Mouse (Mus musculus) cortical plate, adult 2 months (tissue): ENCODE measurements around the gene Eme2.

Experiments
- CTCF ChIP-seq: fragments of 200-500 bp; IDR thresholded peaks from 2 replicates; pipeline ENCODE4 v1.5.1; 2011; ENCODE audit warnings: mild to moderate bottlenecking, control low read depth, low read length; ENCODE audit not compliant: insufficient read depth; ENCODE audit errors: extremely low read depth
- POLR2A ChIP-seq: fragments of 200-500 bp; IDR thresholded peaks from 2 replicates; pipeline ENCODE4 v1.6.1; 2011; ENCODE audit warnings: mild to moderate bottlenecking, low read length, control low read depth; ENCODE audit not compliant: insufficient read depth; ENCODE audit errors: extremely low read depth

DNA sequence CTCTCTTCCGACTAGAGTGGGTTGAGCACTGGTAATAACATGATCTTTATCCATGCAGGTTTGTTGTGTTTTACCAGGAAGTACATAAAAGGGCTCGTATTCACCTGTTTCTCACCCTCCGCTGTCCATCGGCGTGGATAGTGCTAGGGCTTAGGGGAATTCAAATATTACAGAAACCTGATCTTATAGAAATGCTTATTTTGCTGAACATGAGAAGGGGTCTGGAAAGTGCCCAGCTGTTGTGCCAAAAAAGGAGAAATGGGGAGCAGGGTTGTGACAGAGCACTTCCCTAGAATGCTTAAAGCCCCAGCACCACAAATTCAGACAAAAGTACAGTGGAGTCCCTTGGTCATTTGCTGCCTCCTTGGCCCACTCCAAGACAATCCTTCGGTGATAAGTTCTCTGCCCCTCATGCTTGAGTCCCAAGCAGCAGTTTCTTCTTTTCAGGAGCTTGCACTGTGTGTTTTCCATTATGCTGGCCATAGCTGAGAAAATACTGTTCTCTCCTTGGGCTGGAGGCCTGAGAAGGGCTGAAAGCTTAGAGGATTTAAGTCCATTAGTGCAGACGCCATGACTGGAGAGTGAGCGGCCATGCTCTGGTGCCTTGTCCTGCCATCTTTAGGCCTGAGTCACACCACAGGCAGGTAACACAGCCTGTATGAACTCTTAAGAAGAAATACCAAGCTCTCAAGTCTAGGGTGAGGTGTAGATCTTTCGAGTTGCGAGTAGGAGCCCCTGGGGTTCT, 43.3 kb downstream of the Eme2 start:
- TF ChIP-seq CTCF (no peak), POLR2A (no peak)
